Mouse (Mus musculus) erythroid progenitor cell, adult 5-6 weeks (primary cell): Measurements from ENCODE around the gene Cbr3. TPM values are rescaled to one million over a fixed set of nuclear protein-coding genes. Genes with fewer than 3 reads are reported as not detected.
"Not testable (repeated sequence)": the region's sequence is repeated elsewhere in the genome, so short reads cannot be mapped to it uniquely, and the experiment has no call there.

Experiments used
- ATAC-seq: replicated peaks from 2 replicates; pipeline ENCODE4 v1.8.0; 2016; ENCODE audit warnings: moderate number of reproducible peaks, mild to moderate bottlenecking, moderate TSS enrichment, inconsistent platforms; ENCODE audit not compliant: poor library complexity, low FRiP score, severe bottlenecking
- total RNA-seq, 2 experiments: library from RNA; stranded (forward) in 1 of 2; stranded (reverse) in 1 of 2; fragments of 150-400 nt in 1 of 2; fragments of 186-747, 209-891 nt in 1 of 2; gene quantifications; 2 replicates each; pipeline versions ENCODE4 v1.2.3 to v1.2.4; 2015 to 2017; ENCODE audit warnings: low replicate concordance in 2 of 2

The Cbr3 gene
- total RNA-seq (2015; ENCODE audit: low replicate concordance) (not detected in 2 replicates), total RNA-seq (2017; ENCODE audit: low replicate concordance) (1.7 TPM in 1 of 2 replicates, not detected in the other)

- ATAC-seq, result 0 out of 2 replicates have a peak, but pooled peaks have one; percentile 45
Measured at GRCm38 (mm10) chr16:93682689-93683507, at the start of gene Cbr3. Gene Cbr3, plus strand, starts transcription at chr16:93683215.

- ATAC-seq, result no peak
Measured at GRCm38 (mm10) chr16:93644006-93644405, 39.0 kb upstream of the Cbr3 start.

GRCm38 (mm10) chr16:93648441-93649183 lies 34.4 kb upstream of the Cbr3 start:
- ATAC-seq, result no peak

GRCm38 (mm10) chr16:93667976-93668375 lies 15.0 kb upstream of the Cbr3 start:
- ATAC-seq, result no peak

GRCm38 (mm10) chr16:93669521-93669920 lies 13.5 kb upstream of the Cbr3 start:
- ATAC-seq, result no peak

GRCm38 (mm10) chr16:93670466-93670865 lies 12.5 kb upstream of the Cbr3 start:
- not testable (repeated sequence) for ATAC-seq

GRCm38 (mm10) chr16:93671064-93671463 lies 12.0 kb upstream of the Cbr3 start:
- ATAC-seq, result no peak

GRCm38 (mm10) chr16:93676376-93676775 lies 6.6 kb upstream of the Cbr3 start:
- no peak for ATAC-seq

- no peak for ATAC-seq
Measured at GRCm38 (mm10) chr16:93678206-93678605, 4.8 kb upstream of the Cbr3 start.

GRCm38 (mm10) chr16:93679165-93679564 lies 3.9 kb upstream of the Cbr3 start:
- no peak for ATAC-seq

- no peak for ATAC-seq
Measured at GRCm38 (mm10) chr16:93682156-93682688, 793 bp upstream of the Cbr3 start.

GRCm38 (mm10) chr16:93683508-93684236 lies 657 bp downstream of the Cbr3 start:
- ATAC-seq, result no peak

- no peak for ATAC-seq
Measured at GRCm38 (mm10) chr16:93684441-93684840, 1.4 kb downstream of the Cbr3 start.

GRCm38 (mm10) chr16:93685783-93686182 lies 2.8 kb downstream of the Cbr3 start:
- not testable (repeated sequence) for ATAC-seq

GRCm38 (mm10) chr16:93686421-93686820 lies 3.4 kb downstream of the Cbr3 start:
- ATAC-seq, result no peak

GRCm38 (mm10) chr16:93686945-93687344 lies 3.9 kb downstream of the Cbr3 start:
- no peak for ATAC-seq

- no peak for ATAC-seq
Measured at GRCm38 (mm10) chr16:93691206-93691841, 8.3 kb downstream of the Cbr3 start.

- no peak for ATAC-seq
Measured at GRCm38 (mm10) chr16:93692744-93693143, 9.7 kb downstream of the Cbr3 start.

GRCm38 (mm10) chr16:93707116-93707515 lies 24.1 kb downstream of the Cbr3 start:
- no peak for ATAC-seq
